Mouse (Mus musculus) right cerebral cortex, postnatal 36 days (tissue): ENCODE results near the gene 4933425L06Rik.

ENCODE experiments used
- DNase-seq, 2 experiments: peaks; one replicate each; pipeline ENCODE4 v3.0.0; 2022; ENCODE audit warnings: low spot score in 2 of 2, mixed read lengths in 1 of 2

The 4933425L06Rik gene

GRCm38 (mm10) chr13:105134397-105134796 is 52.5 kb downstream of the 4933425L06Rik start:
- no peak for DNase-seq

DNA sequence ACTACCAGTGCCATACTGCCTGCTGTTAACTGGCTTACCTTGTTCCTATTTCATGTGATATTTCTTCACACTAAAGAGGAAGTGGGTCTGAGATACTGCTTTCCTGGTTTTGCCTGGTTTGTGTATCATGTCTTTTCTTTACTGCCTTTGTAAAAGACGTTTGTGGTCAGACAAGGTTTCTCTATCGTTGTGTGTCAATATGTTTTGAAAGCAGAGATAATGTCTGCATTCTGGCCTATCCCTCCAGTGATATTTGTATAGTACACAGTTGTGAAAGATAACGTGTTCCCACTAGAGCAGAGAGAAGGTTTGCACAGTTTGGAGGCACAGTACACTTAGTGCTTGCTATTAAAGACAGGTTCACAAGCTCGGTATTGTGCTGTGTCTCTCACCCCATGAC is 58.0 kb downstream of the 4933425L06Rik start:
- DNase-seq, result no peak

GRCm38 (mm10) chr13:105146827-105147226 is 64.9 kb downstream of the 4933425L06Rik start:
- DNase-seq, result no peak

DNA sequence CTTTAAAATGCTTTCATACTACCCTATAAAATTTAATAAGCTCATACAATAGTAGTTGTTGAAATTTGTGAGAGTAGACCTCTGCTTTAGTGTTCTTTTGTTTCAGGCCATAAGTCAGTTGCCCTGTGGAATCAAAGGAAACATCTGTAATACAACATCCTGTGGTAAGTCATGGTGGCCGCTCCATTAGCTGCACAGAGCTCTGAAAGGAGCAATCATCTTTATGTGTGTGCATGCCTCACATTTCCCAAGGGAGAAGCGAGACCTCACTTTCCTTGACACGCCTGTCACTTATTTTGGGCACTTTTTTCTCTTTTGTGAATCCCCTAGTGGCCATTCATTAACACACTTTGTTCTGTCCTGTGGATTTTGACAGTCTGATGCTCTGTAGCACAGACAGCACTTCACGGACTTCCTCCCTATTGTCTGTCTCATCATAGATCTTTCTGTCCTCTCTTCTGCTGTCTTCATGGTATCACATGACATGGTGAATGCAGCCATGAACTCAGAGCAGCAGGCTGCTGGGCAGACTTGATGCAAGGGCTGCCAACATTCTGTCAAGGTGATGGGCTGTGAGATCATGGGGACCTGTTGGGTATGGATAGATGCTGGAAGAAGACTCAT is 66.0 kb downstream of the 4933425L06Rik start:
- DNase-seq, result no peak

DNA sequence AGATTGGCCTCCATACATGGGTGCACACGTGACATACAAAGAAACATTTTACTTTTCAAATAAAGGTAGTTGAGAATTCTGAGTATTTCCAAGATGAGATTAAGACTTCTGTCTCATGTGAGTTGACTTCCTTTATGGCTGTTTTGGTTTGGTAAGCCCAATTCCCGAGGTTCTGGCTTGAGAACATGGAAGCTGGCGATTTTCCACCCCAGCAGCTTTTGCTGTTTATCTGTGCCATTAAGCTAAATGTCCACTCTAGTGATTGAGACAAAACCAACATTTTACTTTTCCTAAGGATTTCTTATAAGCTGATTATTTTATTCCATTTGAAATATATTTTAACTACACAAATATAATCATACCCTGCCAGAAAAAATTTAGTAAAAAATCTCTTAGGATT is 68.1 kb downstream of the 4933425L06Rik start:
- no peak for DNase-seq

DNA sequence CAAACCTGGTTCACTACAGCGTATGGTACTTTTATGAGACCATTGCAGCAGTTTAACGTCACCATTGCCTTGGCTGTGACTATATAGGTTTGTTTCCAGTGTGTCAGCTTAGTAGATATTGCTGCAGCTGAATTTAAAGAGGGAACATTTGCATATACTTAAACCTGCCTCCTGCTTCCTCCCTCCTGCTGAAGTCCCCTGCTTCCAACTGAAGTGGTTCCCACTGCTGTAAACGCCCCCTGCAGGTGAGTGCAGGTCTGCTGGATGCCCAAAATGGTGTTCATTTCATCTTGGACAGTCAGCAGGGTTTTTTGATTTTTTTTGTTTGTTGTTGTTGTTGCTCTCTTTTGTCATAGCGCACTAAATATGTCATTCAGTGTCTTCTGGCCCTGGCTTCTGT is 72.0 kb downstream of the 4933425L06Rik start:
- no peak for DNase-seq

DNA sequence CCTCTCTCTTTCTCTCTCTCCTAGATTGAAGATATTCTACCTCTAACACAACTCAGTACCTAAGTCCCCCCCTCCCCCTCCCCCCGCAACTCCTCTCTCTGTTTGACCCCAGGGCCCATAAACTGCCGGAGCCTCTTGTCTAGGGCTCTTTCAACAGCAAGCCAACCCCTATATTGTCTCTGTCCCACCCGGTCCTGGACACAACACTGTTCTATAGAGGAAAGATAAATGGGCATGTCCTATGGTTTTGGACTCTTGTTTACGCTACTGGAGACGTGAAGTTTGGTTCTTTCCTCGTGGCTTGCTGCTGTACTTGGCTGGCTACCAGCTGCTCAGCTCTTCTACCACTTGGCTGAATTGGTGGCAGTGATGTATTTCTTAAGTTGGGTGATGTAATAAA is 83.5 kb downstream of the 4933425L06Rik start:
- no peak for DNase-seq
